Mouse (Mus musculus) ES-E14 (cell line): ENCODE measurements around the gene Reps1.

ENCODE experiments used
- CHD2 ChIP-seq: IDR thresholded peaks from 2 replicates; pipeline ENCODE4 v1.6.1; 2014; ENCODE audit warnings: mild to moderate bottlenecking, low read depth, low read length, inconsistent platforms
- HCFC1 ChIP-seq: IDR thresholded peaks from 2 replicates; pipeline ENCODE4 v1.6.1; 2012; ENCODE audit warnings: low read length, inconsistent platforms, borderline replicate concordance; ENCODE audit not compliant: insufficient read depth
- ZNF384 ChIP-seq: IDR thresholded peaks from 2 replicates; pipeline ENCODE4 v1.6.1; 2012; ENCODE audit warnings: low read depth, low read length, inconsistent platforms

GRCm38 (mm10) chr10:18061533-18061932 lies 5.9 kb downstream of the Reps1 start:
- no peak for TF ChIP-seq HCFC1
- no peak for TF ChIP-seq CHD2
- TF ChIP-seq ZNF384: no peak
